Mouse (Mus musculus): ENCODE measurements at regions not wholly inside any gene's neighbourhood (a gene's known extent, or its start where the extent isn't known, plus 50 kb on each side); places are given as distances from the start of the nearest gene placed in this dataset.

GRCm38 (mm10) chr4:82123733-82124132, 581.8 kb downstream of the Nfib start:
- no peak for TF ChIP-seq CTCF (IDR thresholded peaks at IDR 0.05; ENCODE audit: insufficient read depth, low read length)
- TF ChIP-seq POLR2A (IDR thresholded peaks at IDR 0.05; ENCODE audit: borderline replicate concordance, extremely low read depth, low read depth, low read length): no peak
